Mouse (Mus musculus) right cerebral cortex, adult 2 months (tissue): Measurements from ENCODE around the gene Pkd1l3.

Experiments used
- DNase-seq, 2 experiments: peaks; one replicate each; pipeline ENCODE4 v3.0.0; 2021 to 2022; ENCODE audit warnings: low spot score in 2 of 2

The Pkd1l3 gene

DNA sequence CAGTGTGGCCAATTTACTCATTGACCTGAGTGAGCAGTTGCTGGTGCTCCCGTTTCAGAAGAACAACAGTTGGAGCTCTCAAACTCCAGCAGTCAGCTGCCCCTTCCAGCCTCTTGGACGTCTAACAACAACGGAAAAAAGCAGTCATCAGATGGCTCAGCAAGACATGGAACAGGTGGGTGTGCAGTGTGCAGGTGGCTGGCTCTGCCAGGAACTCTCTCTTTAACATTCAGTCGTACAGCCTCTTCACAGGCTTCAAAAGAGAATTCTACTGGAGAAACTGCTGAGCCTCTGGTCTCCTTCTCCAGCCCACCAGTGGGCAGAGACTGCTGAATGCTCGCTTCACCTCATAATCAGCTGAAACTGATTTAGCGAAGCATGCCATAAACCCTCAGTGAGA is 14.3 kb downstream of the Pkd1l3 start:
- peak; percentile 33 to 46 for DNase-seq

DNA sequence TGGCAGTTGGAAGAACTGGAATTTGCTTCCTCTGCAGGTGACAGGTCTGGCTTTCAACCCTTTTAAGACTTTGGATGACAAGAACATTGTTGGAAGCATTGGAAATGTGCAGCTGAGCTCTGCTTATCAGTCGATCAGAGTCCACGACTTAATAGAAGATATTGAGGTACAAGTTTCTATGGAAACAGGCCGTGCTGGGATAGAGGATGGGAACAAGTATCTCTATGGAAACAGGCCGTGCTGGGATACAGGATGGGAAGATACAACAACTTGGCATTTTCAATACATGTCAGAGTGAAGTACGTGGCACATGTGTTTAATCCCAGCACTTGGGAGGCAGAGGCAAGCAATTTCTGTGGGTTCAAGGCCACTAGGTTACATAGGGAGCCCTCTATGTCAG is 18.2 kb downstream of the Pkd1l3 start:
- DNase-seq: peak in 1 of 2 experiments; percentile 6

DNA sequence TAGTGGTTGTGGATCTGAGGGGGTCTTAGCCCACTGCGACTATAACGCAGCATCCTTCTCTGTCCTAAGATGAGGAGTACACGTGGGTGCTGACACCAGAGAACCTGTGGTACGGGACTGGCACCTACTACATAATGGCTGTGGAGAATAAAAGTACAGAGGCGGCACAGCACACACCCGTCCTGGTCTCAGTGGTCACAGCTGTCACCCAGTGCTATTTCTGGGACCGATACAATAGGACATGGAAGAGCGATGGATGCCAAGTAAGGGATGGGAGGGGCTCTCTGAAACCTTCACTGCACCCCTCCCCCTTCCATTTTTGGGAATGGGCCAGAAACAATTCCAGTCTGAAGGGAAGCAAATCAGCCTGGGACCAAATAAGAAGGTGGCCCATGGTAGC is 20.8 kb downstream of the Pkd1l3 start:
- DNase-seq: no peak

DNA sequence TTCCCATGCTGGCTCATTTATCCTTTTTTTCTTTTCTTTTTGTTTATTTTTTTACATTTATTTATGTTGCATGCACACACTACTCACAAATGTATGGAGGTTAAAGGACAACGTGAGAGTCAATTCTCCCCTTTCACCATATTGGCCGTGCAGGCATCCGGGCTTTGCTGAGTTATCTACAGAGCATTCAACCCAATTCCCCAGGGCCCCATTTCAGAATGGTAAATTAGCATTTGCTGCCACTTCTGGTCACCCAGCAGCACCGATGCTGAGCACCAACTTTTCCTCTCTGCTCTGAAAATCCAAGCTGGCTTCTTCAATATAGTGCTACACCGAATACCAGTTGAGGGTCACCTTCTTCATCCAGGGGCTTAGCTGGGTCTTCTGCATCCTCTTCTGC is 24.5 kb downstream of the Pkd1l3 start:
- no peak for DNase-seq

DNA sequence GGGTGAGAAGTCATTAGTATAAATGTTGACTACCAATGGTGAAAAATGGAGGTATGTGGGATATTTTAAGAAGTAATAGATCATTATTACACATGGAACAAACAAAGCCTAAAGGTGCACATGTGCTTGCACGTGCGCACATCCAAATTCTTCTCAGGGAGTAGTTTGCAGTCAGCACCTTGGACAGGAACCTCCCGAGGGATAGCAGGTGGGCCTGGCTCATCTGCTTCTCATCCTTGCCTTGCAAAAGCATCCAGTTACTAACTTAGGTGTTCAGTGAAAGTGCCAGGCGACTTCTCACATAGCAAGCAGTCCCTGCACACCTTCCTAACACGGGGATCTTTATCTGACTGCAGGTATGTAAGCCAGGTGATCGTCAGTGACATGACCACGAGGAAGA is 26.1 kb downstream of the Pkd1l3 start:
- DNase-seq: no peak

DNA sequence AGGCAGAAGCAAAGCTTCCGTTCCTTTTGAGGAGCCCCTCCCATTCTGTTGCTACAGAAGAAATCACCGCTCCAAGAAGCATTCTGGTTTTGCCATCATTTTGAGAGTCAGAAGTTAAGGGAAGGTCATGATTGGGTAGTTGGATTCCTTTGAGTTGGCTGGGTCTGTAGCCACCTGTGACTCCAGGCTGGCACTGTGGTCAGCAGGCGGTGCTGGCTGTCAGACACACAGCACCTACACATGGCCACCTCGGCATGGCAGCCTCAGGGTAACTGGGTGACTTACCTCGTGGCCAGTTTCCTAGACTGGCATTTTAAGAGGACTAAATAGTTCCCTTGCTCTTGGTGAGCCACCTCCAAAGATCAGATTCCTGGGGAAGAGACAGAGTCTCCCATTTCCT is 26.9 kb downstream of the Pkd1l3 start:
- no peak for DNase-seq

DNA sequence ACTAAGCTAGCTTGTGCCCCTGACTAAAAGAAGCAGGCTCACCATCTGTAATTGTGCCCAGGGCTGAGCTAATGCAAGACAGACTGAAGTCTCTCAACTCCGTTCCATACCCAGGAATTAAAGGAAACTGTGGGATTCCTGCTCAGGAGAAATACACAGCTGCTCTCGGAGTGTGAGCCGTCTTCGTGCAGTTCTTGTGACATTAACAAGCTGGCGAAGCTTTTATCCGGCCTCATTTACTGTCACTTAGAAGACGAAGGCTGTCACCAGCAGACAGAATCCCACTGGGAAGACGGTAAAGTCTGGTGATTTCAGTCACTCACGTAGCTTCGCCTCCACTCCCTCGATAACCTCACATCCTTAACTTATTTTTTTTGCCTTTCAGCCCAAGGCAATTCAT is 33.0 kb downstream of the Pkd1l3 start:
- no peak for DNase-seq

DNA sequence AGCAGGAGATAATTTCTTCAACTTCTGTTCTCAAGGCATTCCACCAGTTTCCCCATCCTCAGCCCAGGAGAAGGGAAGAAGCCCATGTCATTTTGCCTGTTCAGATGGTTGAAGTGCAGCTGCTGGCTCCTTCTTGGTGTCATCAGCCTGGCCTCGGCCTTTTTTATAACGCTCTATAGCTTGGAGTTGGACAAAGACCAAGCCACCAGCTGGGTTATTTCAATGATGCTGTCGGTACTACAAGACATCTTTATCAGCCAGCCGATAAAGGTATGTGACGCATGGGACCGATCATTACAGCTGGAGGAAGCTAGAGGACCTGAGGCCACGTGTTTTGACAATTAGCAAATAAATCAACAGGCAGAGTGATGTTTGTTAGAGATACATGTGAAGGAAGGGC is 34.2 kb downstream of the Pkd1l3 start:
- DNase-seq: no peak

DNA sequence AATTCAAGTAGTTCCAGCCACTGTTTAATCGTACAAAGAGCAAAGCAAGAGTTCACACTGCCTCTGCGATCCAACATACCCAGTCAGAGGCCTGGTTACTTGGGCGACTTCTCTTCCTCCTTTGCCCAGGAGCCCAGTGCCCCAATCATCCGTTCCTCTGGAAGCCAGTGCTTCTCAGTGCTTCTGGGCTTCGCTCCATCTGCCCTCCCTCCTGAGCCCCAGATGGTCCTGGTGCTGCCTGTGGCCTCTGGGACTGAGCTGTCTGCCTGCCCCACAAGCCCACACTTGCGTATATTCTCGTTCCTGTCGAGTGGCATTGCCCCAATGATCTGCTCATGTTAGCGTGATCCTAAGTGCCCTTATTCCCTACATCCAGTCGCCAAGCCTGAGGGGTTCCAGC is 36.5 kb downstream of the Pkd1l3 start:
- no peak for DNase-seq

DNA sequence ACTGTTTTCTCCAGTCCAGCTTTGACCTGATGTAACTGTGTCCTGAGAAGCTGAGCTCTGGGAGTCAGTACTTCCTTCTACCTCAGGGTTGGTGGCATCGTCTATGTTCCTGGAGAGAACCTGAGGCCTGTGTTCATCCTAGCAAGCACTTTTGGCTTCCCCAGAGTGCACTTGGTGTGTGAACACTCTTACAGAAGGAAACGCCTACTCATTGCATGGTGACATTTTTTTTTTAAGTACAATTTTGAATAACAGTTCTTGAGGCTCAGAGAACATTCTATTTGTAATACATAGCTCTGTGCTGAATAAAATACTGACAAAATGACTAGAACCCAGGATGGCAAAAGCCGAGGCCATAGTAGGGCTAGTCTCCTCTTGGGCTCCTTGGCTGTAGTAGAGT is 42.5 kb downstream of the Pkd1l3 start:
- peak in 1 of 2 experiments; percentile 25 for DNase-seq

DNA sequence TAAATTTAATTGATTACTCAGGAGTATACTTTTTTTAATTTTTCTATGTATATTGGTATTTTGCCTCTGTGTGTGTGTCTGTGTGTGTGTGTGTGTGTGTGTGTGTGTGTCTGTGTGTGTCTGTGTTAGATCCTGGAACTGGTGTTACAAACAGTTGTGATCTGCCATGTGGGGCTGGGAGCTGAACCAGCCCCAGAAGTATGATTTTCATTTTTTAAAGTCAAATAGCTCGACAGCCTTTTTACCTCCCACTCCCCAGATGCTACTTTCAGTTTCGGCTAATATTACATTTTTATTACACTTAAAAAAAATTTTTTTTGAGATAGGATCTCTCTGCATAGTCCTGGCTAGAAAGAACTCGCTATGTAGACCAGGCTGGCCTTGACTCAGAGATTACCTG is 48.0 kb downstream of the Pkd1l3 start:
- DNase-seq: no peak

DNA sequence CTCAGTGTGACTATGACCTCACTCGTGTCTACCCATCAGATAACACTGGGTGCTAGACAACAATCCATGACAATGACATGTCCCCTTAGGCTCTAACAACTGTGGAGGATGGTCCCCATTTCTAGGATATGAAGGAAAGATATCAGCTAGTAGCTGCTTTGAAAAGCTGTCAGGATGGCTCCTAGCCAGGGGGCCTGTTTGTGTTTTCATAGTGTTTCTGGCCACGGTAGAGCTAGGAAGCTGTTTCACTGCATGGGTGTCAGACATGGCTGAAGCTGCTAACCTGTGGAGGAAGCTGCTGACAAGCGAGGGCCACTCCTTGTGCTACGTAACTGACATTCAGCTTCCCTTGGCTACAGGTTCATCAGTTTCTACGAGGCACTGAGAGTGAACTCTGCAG is 52.3 kb downstream of the Pkd1l3 start:
- DNase-seq: no peak

DNA sequence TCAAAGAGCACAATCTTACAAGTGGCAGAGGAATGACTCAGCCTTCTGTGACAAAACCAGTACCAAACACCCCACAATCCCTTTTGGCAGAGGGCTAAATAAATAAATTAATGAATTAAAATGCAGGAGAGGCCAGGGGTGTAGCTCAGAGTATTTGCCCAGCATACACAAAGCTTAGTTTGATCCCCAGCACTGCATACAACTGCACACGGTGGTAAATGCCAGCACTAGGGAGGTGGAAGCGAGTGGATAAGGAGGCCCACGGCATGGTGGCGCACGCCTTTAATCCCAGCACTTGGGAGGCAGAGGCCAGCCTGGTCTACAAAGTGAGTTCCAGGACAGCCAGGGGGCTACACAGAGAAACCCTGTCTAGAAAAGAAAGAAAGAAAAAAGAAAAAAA is 58.3 kb downstream of the Pkd1l3 start:
- DNase-seq: no peak

DNA sequence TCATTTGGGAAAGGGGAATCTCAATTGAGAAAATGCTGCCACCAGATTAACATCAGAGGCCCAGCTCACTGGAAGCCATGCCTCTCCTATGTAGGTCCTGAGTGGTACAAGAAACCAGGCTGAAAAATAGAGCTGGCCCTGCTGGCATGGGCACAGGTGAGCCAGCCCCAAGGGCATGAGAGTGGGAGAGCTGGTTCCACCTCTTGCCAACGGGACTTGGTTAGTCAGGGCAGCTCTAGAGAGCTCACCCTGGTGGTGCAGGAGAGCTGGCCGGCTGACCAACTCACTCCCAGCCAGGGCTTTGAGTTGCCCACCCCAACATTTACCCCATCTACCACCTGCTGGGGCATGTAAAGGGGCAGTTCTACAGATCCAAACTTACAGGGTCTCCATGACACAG is 59.3 kb downstream of the Pkd1l3 start:
- DNase-seq: no peak

DNA sequence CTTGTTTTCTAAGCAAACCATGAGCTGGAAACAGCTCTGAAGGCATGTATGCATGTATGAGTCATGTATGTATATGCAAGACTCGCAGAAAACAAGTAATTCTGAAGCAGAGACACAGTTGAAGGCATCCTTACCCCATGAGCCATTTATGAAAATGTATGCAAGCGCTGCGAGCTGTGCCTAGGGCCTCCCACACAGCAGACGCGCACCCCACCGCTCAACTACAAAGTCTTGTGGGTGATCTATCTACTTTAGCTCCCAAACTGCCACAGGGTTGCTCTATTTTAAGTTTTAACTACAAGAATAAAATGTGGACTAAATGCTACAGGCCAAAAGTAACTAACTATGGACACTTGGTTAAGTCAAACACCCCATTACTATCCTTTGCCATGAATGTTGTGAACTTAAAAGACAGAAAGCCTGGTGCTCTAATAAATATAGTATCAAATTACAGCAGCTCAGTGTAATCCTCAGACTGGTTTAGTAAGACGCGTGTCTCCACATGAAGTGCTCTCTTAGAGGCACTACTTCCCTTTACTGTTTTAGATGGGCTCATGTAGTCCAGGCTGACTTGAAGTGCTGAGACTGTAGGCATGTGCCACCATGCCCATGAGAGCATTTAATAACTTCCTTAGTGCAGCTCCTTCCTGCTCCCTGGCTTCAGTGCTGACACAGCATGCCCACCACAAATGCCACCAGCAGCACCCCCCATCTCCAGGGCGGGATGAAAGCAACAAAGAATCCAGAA is 61.8 kb downstream of the Pkd1l3 start:
- peak; percentile 62 to 70 for DNase-seq

DNA sequence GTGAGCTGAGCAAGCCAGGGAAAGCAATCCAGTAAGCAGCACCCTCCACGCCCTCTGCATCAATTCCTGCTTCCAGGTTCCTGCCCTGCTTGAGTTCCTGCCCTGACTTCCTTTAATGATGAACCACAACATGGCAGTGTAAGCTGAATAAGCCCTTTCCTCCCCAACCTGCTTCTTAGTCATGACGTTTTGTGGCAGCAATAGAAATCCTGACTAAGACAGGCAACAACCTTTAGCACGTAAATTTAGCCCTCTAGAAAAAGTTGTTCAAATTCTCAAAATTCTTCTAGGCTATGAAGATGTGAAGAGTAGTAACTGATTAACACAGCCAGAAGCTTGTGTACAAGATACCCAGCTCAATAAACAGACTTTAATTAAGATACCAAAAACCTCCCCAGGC is 67.2 kb downstream of the Pkd1l3 start:
- DNase-seq: no peak

DNA sequence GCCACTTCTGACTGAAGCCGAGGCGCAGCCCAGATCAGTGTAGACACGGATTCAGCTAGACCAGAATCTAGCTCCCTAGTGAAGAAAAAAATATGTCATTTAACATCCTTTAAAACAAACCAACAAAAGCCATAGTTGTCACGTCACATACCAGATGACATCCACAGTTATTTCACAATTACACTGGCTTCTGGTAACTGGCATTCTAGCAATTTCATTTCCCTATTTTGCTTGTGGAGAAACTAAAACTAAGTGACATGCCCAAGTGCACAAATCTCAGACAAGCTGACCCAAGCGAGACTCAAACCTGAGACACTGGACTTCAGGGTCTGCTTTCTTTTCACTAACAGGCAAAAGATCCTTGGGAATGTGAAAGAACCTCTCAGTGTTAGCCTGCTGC is 67.8 kb downstream of the Pkd1l3 start:
- DNase-seq: no peak

DNA sequence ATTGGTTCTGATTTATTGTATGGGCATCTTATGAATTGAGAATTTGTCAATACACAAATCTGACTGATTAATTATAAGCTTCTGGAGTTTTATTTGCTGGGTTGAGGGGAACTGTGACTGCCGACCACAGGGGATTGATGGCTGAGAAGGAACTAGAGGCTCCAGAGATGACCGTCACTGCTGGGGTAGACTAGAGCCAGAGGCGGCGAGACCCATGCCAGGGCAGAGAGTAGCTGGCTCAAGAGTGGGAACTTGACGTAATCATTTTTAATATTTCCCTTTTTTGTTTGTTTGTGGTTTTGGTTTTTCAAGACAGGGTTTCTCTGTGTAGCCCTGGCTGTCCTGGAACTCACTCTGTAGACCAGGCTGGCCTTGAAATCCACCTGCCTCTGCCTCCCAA is 72.9 kb downstream of the Pkd1l3 start:
- DNase-seq: no peak

DNA sequence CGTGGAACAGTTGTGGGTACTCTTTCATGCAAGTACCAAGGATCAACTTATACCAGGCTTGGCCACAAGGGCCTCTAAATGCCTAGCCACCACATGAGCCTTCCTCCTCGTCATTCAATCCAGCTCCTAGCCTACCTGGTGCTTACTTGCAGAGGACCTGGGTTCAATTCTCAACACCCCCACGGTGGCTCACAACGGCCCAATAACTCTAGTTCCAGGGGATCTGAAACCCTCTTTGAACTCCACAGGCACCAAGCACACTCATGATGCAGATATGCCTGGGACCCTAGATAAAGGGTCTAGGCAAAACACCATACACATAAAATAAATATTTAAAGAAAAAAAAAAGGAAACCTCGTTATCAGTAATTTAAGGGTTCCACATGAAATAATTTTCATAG is 77.5 kb downstream of the Pkd1l3 start:
- DNase-seq: no peak

DNA sequence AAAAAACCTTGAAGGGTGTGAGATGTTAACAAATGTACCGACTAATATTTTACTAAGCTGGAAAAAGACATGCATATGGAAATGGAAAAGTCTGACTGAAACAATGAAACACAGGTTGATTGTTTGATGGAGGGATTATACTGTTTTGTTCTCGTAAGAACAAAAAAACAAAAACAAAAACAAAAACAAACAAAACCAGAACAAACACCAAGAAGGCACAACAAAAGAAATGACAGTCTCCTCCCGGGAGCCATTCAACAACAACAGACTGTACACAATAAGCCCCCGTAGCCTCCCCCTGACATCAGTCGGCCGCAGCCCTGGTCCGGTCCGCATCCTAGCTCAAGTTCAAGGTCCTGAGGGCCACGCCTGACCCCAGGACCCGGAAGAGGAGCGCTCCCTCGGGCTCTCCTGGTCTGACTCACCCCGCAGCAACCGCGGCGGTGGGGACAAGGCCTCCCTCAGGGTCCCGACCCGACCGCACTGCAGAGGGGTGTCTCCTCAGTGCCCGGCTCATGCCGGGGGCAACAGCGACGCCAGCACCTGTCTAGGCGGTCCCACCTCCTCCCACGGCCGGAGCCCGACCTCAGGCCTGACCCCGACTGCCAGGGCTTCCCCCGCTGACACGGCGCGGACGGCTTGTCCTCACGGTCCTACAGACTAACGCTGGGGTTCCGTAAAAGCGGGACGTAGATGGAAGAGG is 78.3 kb downstream of the Pkd1l3 start:
- DNase-seq: peak in 1 of 2 experiments; percentile 27

DNA sequence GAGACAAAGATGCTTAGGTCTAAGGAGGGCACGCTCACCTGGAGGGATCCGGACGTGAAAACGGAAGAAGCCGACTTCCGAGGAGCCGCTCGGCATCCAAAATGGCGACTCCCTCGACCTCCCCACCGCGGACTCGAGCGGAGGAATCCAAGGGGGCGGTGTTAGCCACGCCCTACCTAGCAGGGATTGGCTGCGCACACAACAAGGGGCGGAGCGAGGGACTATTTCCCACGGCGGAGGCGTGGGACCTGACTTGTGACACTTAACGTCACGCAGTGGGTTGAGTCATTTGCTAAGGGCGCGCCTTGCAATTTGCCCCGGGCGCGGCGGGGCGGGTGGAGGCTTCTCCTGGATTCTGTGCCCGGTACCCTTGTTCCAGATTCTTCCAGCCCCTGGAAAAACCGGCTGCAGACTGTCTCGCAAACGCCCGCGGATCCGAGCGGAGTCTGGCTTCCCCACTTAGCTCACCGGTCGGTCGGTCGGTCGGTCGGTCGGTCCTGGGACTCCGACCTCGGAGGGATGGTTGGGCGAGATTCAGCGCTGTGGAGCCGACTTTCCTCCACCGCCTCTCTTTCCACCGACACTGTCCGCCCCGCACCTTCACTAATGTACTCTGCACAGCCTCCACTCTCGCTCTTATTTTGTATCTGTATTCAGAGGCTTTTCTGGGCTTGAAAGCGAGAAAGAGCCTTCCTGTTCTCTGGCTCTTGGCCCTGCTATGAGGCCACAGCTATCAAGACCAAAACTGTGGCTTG is 79.0 kb downstream of the Pkd1l3 start, which contains the start of gene Ist1:
TSS of gene Ist1 (minus strand) at position 115 of the 755 bp plus-strand sequence.
- DNase-seq: peak; percentile 98

DNA sequence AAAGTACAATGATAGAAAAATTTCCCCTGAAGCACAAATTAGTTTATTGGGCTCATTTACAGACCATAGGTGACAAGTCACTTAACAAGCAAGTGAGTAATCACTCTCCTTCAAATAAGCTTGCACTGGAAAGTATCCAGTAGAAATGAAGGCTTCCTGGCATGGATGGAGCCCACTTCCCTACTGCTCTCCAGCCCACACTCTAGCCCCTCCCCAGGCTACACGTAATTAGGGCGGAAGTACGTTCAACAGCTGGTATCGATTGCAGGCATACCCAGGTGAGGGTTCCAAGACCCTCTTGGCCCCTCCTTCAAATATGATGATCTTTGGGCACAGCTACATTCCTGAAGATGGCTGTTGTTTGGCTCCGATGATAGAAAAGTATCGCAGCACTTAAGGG is 79.8 kb downstream of the Pkd1l3 start:
- no peak for DNase-seq

DNA sequence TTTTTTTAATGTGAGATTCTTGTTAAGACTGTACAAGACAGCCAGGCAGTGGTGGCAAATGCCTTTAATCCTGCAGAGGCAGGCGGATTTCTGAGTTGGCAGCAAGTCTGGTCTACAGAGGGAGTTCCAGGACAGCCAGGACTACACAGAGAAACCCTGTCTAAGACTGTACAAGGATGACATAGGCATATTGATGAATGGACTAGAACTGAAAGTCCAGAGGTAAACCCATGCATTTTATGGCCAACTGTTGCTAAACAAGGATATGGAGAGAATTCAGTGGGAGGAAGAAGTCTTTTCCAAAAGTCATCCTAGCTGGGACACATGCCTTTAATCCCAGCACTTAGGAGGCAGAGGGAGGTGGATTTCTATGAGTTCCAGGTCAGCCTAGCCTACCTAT is 83.4 kb downstream of the Pkd1l3 start:
- DNase-seq: no peak
